Mouse (Mus musculus) heart, postnatal 36 days (tissue): ENCODE measurements around the gene Nectin4. TPM values are rescaled to one million over a fixed set of nuclear protein-coding genes. Genes with fewer than 3 reads are reported as not detected.
"Not testable (repeated sequence)": the region's sequence is repeated elsewhere in the genome, so short reads cannot be mapped to it uniquely, and the experiment has no call there.

Source experiments
- DNase-seq, 2 experiments: peaks; one replicate each; pipeline ENCODE4 v3.0.0; 2021 to 2022
- intact Hi-C: fragments of 180-260 bp; cut with DNase I; formaldehyde crosslinking; loops from one replicate; pipeline ENCODE4 v1.15.1; 2025
- total RNA-seq, 2 experiments: library from RNA; stranded (reverse); gene quantifications; 2 replicates each; pipeline ENCODE4 v1.2.3; 2021

Gene Nectin4
- total RNA-seq: under 1 TPM; 0.08 to 0.30 TPM

DNA sequence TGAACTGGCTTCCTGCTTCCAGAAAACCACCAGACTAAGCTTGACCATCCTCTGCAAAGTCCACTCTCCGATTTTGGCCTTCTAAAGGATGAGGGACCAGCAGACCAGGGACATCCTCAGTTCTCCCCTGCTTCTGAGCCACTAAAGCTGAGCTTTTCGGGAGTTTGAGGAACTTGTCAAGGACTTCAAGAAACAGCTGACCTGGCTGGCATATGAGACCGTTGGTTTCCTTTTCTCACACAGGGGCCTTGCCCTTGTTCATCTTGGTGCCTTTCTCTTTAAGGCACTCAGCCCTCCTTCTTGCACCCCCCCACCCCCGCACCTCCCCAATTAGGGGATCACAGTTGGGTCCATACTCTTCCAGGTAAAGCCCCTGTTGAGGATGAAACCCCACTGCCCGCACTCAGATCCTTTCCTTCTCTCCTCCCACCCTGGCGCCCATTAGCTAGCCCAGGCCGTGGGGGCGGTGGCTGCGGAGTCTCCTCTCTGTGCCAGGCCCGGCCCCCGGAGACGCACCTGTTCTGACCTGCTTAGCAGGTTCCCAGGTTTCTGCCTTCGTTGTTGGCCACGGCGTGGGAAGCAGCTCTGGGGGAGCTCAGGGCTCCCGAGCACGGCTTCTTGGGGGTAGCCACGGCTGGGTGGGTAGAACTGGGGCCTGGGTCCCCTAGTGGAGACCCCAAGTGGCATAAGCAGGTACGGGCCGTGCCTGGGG is at the start of gene Nectin4:
TSS of gene Nectin4 (plus strand) at position 255 of the 712 bp plus-strand sequence.
- DNase-seq: no peak
- intact Hi-C loops: no loop called here

DNA sequence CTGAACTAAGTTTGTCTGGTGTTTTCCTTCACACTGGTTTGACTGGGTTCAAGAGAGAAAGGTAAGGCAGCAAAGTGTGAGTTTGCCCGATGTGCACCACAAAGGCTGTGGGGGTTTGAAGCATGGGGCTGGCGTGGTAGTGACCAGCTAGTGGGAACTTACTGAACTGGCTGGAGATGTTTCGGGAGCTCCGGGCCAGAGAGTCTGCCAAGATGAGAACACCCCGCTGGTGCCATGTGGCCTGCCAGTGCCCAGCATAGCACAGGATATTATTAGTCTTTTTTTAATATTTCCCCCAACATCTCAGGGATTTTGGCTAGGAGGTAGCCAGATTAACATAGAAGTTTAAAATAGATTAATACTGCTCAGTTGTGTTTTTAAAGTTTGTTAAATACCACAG is 49.7 kb upstream of the Nectin4 start:
- DNase-seq: no peak
- intact Hi-C loops: loop anchor here (5.0 kb wide), 2 partner anchors 157 to 247 kb away; no protein-coding TSS in a partner anchor

DNA sequence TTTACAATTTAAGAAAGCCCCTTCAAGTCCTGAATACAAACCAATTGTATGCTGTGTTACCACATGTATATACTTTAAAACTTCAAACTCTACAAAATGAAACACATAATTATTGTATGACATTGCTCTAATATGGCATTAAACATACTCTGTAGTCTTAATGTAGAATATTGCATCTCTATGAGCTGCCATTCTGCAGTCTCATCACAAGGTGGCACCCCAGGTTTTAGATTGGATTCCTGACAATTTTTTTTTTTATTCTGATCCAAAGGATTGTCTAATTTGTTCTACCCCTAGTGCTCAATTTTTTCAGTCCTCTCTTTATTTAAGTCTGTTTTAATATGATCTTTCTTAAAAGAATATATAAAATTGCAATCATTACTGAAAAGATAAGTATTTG is 48.5 kb upstream of the Nectin4 start:
- DNase-seq: no peak
- intact Hi-C loops: loop anchor here (5.0 kb wide), 2 partner anchors 156 to 246 kb away; no protein-coding TSS in a partner anchor

DNA sequence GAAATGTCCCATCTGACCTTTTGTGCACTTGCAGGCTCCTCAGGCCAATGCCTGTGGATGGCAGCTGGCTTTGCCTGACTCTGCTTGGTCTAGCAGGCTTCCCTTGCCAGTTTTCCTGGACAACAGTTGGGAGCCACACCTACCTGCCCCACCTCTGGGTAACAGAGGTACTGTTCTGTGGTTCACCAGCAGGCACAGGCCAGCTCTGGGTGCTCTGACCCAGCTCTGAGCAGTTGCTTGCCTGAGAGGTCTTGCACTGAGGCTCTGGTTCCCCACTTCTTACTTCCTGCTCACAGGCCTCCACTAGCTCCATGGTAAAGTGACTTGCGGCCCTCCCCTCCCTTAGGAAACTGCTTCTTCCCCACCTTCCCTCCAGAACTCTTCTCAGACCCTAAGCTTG is 47.9 kb upstream of the Nectin4 start:
- no peak for DNase-seq
- intact Hi-C loops: loop anchor here (2.0 to 5.0 kb wide), 3 partner anchors 35 to 245 kb away; no protein-coding TSS in a partner anchor

DNA sequence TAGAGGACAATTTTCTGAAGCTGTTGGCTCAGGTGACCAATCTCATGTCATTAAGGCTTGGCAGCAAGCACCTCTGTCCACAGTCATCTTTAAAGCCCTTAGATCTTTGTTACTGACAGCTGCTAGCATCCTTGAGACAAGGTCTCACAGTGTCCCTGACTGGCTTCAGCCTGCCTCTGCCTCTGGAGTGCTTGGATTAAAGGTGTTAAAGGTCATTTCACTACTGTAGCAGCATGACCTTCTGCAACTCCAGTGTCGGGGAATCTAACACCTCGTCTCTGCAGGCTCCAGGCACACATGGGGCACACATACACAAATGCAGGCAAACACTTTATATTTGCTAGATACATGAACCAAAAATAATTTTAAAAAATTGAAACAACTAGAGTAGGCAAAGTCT is 44.3 kb upstream of the Nectin4 start:
- DNase-seq: no peak
- intact Hi-C loops: no loop called here

DNA sequence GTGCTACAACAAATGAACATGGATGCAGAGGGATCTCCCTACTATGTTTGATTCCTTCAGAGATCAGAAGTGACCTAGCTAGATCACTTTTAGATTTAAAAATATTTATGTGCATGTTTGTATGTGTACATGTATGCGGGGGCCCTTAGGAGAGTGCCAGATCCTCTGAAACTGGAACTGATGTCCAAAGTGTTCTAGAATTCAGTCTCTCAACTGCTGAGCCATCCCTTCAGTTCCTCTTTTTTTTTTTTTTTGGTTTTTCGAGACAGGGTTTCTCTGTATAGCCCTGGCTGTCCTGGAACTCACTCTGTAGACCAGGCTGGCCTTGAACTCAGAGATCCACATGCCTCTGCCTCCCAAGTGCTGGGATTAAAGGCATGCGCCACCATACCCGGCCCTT is 43.3 kb upstream of the Nectin4 start:
- DNase-seq, intact Hi-C loops: not testable (repeated sequence)

DNA sequence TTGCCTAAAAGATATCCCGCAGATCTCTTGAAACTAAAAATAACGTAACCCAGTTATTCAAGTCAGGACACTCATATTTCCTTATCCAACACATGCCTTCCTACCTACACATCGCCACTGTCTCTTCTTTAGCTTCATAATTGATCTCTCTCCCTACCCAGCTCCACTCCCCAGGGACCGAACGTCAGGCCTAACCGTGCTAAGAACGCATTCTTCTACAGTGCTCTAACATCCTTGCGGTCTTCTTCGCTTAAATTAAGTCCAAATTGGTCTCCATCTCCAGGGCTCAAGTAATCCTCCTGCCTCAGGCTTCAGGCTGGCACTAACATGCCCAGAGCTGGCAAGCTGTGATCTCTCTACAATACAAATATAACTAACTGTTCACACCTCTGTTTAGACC is 41.7 kb upstream of the Nectin4 start:
- intact Hi-C loops: loop anchor here (1.0 kb wide), 1 partner anchor 34 kb away; no protein-coding TSS in a partner anchor
- DNase-seq: no peak

DNA sequence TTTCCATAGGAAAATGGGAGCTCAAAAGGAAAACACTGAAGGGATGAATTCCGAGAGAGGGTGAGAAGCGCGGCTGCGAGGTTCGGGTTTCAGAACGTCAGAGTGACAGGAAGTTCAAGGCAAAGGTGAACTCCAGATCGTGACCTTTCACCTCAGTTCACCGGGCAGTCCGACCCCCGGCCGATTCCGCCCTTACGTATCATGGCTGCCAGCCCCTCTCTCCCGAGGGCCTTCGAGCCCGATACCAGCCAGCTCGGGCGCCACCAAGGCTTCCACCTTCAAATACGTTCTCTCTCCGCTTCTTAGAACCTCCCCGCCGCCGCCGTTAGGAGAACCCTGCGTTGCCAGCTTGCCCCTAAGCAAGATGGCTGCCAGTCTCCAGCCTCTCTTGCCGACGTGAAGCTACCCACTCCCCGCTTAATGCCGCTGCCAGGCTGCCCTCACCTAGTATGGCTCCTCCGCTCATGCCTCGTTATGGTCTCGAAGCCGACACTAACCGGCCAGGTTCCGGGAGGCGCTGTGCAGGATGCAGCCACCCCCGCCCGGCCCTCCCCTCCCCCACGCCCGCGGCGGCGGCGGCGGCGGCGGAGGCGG is 41.0 kb upstream of the Nectin4 start, which contains the start of gene Dedd:
TSS of gene Dedd (plus strand) at position 307 of the 594 bp plus-strand sequence.
- intact Hi-C loops: loop anchor here (1.0 kb wide), 2 partner anchors 35 to 82 kb away; partner anchors contain the start of gene Usf1
- peak; percentile 84 to 93 for DNase-seq

DNA sequence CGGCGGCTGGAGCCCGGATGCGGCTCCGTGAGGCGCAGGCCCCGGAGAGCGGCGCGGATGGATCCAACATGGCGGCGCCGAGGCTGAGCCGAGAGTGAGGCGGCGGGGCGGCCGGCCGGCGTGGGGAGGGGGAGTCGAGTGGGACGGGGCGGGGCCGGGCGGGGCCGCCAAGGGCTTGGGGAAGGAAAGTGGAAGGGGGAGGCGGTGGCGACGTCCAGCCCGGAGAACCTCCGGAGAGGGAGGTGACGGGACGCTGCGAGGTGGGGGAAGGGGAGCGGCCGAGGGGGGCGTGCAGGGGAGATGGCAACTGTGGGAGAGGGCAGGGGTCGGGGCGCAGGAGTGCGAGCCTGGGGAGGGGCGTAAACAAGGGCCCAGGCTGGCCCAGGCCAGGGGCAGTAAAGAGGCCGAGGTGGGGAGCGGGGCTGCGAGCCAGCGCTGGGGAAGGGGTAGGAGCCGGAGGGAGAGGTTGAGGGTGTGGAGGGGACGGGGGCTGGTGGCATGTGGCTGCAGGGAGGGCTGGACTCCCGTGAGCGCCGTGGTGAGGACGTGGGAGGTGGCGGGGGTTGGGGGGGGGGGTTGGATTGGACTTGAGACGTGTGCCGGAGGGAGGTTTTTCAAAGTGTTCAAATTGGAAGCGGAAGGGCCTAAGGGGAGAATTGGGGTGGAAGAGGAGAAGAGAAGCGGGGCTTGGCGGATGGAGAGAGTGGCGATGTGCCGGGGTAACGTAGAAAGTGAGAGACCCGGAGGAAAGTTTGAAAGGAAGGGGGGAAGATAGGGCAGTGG is 40.3 kb upstream of the Nectin4 start:
- DNase-seq: peak; percentile 23 to 48
- intact Hi-C loops: loop anchor here (1.0 to 5.0 kb wide), 3 partner anchors 16 to 82 kb away; partner anchors contain the start of genes Nit1, Pfdn2 and Usf1

DNA sequence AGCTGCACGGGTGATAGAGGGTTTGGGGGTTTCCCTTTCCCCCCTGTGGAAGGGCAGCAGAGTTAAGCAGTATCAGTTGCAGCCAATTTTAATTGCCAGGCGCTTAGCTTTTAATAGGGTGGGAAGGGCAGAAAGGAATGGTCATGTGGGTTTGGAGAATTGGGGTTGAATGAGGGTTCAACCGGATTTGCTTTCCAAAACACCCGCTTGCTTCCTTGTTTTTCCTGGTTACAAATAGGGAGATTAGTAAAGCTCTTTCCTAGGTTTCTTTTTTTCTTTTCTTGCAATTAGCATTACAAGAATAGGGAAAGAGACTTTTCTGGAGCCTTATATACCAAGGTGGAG is 39.7 kb upstream of the Nectin4 start:
- intact Hi-C loops: loop anchor here (1.0 to 5.0 kb wide), 2 partner anchors 15 to 83 kb away; partner anchors contain the start of genes Nit1 and Pfdn2
- no peak for DNase-seq

DNA sequence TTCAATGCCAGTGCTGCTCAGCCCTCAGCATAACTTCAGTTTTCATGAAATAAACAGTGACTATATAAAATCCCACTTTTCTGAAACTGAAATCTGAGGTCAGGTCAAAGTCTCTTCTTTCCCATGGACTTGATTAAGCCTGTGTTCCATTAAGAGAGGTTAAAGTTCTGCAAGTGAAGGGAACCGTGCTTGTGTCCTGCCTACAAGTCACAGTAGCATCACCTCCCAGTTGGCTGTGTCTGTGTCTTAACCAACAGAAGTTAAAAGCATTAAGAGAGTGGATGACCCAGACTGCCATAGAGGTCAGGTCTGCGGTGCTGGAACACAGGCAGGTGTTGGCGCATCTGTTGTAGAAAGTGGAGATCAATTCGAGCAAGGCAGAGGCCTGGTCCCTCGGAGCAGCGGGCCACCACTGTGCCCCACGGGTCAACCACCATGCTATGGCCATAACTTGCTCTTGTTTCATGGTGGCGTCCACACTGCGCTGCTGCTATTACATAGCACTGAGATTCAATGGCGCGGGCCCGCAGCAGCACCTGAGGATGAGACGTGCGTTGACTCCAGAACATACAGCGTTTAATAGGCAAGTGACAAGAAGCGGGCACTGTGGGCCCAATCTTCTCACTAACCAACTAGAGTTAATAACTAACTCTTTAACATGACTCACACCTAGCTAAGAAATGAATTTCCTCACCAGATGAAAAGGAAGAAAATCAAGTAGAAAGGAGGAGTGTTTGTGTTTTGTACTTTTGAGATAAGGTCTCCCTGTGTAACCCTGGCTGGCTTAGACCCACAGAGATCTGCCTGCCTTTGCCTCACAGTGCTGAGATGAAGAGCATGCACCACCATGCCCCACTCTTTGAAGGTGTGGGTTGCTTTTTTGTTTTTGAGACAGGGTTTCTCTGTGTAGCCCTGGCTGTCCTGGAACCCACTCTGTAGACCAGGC is 27.4 kb upstream of the Nectin4 start:
- DNase-seq: no peak
- intact Hi-C loops: no loop called here

DNA sequence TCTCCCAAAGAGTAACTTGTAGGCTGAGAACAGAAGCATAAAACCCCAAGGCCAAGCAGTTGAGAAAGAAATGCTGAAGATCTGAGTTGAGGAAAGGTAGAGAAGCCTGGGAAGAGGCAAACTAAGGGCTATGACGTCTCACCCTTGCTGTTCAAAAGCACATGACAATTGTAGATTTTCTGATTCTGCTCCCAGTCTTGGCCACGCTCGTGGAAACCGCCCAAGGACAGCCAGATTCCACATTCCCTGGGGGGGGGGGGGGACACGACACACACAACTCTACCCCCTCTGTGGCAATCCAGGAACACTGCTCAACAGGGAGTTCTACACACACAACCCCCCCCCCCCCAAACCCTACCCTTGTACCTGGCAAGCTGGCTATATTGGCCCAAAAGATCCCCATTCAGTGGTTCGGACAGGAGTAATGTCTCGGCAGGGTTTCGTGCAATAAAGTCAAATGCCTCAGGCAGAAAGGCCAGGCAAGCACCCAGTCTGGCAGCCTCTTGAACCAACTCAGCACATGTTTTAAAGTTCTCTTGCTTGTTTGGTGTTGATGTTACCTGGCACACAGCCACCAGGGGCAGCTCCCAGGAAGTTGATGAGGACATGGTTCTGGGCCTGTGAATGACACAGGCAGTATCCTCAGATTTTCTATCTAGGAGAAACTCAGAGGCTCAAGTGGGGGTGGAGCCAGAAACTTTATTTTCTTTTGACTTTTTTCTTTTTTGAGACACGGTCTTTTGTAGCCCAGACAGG is 25.8 kb upstream of the Nectin4 start:
- intact Hi-C loops: no loop called here
- no peak for DNase-seq

DNA sequence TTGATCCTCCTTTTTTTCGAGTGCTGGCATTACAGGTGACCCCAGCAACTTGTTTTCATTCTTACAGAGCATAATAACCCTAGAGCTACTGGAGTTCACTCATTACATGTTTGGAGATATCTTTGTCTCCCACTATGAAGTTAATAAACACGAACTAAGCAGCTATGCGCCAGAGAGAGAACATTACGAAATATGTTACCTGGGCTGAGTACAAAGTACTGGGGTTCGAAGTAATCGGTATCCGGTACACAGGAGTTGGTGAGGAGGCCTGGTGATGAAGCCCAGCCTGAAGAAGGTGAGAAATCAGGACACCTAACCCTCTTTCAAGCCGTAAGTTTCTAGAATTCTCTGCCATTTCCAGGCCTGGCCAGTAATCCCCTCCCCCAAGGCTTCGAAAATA is 25.2 kb upstream of the Nectin4 start:
- intact Hi-C loops: loop anchor here (1.0 kb wide), 1 partner anchor 14 kb away; no protein-coding TSS in a partner anchor
- no peak for DNase-seq

DNA sequence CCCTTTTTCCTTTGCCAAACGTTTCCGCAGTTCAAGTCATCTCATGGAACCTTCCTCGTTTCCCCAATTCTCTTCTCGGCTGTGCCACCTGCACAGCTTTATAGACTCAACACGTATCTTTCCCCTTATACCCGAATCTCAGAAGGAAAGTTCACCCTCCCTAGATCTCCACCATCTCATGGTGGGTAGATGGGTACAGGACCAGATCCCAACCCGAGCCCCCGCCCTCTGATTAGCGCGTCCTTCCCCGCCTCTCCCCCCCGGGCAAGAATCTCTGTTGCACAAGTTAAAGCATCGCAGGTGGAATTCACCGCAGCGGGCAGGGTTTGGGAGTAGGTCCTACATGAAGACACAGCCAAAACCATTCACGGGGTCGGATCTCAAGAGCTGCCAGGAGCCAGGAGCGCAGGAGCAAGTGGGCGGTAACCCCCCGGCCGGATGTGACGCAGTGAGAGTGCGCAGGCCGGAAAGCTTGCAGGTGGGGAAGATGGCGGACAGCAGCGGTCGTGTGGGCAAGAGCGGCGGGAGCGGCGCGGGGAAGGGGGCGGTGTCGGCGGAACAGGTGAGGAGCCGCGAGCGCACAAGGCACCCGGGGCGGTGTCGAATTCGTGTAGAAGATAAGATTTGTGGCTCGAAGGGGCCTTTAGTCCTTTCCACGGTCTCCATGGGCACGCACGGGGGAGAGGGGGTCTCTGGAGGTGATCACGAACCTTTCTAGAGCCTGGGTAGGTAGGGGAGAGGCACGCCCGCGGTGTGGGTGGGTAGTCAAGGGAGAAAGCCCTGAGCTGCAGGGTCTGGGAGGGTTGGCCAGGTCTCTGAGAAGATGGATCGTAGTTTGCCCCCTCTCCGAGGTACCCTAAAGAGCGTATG is 24.4 kb upstream of the Nectin4 start, which contains the start of the genes Nit1 and Pfdn2:
TSS of gene Nit1 (minus strand) at position 422 of the 870 bp plus-strand sequence.
TSS of gene Pfdn2 (plus strand) at position 446 of the 870 bp plus-strand sequence.
- DNase-seq: peak; percentile 88 to 91
- intact Hi-C loops: loop anchor here (1.0 kb wide), 1 partner anchor 15 kb away; no protein-coding TSS in a partner anchor

DNA sequence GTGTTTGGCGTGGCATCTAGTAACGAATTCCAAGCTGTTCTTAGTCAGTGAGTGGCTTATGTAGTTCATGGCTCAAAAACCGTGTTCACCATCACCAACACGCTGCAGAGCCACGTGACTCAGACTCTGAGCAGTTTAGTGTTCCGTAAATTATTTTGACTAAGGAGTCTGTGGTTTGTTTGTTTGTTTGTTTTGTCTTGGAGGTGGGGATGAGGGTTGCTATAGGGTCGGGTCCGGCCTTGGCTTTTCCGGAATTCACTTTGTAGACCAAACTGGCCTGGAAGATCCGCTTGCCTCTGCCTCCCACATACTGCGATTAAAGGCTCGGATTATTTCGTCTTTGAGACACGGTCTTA is 23.8 kb upstream of the Nectin4 start:
- intact Hi-C loops: no loop called here
- no peak for DNase-seq

DNA sequence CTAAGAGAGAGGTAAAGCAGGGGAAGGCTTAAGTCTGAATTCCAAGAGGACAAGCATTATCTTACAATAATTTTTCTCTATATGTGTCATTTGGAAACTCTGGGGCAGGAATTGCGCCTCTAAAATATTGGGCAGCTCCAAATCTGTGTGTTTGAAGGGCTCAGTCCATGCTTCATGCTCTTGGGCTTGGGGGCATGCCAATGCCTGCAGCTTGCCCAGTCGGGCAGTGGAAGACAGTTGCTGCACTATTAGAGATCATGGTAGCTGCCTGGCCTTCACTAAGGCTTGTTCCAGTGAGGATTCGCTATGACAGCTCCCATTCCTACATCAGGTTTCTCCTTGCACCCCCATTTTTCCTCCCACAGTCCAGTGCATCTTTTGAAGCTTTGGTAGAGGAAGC is 21.2 kb upstream of the Nectin4 start:
- intact Hi-C loops: no loop called here

DNA sequence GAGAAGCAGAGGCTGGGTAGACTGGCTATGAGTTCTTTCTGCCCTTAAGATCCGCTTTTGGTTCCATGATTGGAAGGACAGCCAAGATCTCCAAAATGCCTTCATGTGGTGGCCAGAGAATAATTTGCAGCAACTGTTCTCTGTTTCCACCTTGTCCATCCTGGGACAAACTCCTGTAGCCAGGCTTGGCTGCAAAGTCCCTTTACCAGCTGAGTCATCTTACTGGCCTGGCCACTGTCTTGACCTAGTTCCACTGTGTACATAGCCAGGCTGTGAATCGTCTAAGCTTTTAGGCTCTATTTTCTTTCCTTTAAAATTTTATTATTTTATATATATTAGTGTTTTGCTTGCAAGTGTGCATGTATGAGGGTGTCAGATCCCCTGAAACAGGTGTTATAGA is 20.7 kb upstream of the Nectin4 start:
- intact Hi-C loops: no loop called here
- no peak for DNase-seq

More for the DNA sequence above, 21.2 kb upstream of the Nectin4 start:
- DNase-seq: no peak

DNA sequence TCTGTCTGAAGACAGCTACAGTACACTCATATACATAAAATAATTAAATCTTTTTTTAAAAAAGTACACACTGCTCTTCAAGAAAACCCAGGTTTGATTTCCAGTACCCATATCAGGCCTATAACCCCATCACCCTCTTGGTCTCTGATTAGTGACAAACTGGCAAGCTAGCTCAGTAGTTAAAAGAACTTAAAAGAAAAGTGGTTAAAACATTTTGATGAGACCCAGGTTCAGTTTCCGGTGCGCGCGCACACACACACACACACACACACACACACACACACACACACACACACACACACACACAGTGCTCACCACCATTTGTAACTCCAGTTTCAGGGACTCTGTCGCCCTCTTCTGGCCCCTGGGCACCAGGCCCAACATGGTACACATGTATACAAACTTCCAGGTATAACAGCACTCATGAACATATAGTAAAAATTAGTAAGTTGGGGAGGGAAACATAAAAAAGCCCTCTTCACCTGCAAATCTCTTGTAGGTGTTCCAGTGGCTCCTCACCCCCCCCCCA is 14.0 kb upstream of the Nectin4 start:
- no peak for DNase-seq
- intact Hi-C loops: loop anchor here (2.0 to 5.0 kb wide), 2 partner anchors 33 to 239 kb away; no protein-coding TSS in a partner anchor
